Mouse (Mus musculus) neural tube, embryonic 10.5 days (tissue): ENCODE measurements around the gene Col25a1.
A peak's percentile ranks its signal among the peaks of the same experiment; 100 is the strongest.

Source experiments
- DNase-seq: peaks from one replicate; pipeline ENCODE4 v3.0.0-alpha.2; 2017; ENCODE audit warnings: low spot score; ENCODE audit errors: extremely low spot score

Gene Col25a1

DNA sequence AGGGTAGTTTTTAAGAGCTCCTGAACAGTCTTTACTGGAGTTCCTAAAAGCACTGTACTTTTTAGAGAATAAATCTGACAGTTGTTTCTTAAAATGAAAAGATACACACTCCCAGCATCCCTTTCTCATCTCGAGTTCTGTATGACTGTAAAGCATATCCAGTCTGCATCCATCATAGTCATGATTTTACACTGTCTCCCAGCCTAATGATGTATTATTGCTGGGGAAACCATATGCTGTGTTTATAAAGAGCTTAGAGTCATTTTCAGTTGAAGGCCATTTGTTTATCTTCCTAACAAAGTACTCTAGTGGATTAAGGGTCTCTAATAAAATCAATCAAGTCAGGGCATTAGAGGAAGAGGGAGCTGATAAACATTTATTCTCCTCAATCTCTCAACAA, 425.0 kb downstream of the Col25a1 start:
- no peak for DNase-seq

DNA sequence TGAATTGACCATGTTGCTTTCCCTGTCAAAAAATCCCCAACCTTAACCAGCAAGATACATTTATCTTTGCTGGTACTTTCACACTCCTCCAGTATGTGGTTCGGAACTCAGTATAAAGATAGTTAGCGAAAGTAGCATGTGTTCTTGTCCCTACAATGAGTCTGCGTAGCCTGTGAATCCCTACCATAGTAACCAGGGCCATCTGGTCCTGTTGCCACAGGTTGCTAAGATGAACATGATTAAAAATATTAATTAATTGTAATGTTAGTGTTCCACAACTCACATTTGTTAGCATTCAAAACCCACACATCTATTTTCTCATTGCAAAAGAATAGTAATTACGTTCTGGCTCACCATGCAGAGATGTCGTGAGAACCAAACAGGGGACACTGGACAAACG, 434.3 kb downstream of the Col25a1 start:
- DNase-seq, result no peak

DNA sequence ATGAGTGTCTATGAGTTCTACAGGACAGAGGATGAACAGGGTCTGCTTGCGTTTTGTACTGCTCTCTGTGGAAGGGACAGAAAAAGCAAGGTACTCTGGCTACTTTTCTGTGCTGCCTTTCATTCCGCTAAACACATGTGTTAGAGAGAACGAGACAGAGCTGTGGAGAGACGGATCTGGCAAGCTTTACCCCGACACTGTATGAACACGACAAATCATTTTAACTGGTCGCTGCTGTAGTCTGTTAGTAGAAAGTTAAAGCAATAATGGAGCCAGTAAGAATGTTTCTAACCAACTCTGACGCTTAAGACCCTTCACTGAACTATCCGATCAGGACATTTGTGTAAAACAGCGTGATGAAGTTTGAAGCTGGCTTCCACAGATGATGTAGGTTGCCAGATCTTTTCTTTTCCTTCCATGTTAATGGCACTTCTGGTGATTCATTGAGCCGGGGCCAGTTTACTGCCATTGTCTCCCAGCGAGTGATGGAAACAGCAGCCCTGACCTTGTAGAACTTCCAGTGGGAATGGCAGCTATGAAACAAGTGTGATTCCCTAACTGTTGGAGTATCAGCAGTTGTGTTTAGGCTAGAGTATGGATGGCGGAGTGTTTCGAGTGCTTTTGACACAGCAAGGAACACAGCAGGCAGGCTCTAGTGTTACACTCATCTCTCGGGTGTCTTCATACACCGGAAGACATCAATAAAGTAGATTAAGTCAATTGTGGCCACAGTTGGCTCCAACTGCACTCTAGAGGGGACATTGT, 437.2 kb downstream of the Col25a1 start:
- DNase-seq, result no peak

DNA sequence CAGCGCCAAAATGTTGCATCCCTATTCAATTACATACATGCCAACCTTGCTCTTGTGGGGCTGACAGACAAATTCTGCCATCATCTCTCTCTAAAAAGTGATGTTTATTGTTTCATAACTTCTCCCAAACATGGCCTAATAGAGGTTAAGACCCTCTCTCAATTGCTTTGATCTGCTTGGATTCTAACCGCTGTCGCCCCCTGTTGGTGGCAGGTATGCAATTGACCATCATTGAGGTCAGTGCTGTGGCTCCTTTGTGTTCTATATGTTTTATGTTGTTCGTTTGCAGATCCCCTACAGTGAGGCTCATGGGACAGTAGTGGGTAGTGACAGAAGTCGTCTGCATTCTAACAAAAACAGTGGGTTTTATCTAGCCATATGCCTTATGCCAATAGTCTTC, 441.9 kb downstream of the Col25a1 start:
- DNase-seq, result no peak

DNA sequence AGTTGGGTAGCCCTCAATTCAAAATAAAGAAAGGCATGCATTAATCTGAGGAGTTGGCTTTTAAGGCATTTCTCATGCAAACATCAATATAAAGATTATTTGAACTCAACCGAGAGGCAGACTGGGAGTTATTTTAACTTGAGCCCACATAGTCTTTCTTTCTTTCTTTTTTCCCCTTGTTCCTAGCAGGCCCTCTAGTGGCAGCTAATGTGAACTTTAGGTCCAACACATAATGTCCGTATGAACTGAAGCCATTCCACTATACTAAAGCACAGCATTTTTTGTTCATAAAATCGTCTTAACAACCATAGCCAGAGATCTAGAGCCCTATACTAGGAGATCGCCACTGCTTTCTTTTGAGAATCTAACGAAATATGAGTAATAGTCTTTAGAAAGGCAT, 443.4 kb downstream of the Col25a1 start:
- no peak for DNase-seq

DNA sequence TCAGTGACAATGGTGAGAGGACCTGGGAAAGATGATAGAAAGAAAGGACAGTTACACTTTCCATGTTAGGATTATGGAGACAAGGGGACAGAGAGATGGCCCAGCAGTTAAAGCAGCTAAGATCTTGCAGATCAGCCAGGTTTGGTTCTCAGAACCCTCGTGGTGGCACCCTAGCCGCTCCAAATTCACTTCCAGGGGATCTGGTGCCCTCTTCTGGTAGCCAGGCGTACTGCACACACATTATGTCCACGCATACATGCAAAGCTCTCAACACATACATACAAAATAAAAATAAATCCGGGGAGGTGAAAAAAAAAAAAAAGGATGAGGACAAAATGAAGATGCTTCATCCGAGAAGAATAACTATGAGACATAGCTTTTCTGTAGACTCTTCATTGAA, 445.4 kb downstream of the Col25a1 start:
- no peak for DNase-seq

DNA sequence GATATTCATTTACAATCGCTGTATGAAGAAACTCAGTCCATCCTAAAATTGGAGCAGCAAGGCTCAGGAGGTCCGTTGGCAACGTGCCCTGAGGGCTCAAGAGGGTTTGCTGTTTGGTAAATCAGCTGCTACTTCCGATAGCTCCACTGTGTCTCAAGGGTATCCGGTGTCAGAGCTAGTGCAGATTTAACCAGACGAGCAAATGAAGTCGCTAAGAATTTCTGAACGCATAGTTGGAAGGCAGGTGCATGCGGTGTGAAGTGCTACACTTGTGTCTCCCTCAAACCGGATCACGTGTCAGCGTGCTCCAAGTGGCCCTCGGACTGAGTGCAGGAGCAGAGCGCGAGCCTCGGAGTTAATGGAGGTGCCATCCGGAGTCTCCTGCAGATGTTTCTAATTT, 448.2 kb downstream of the Col25a1 start:
- no peak for DNase-seq

DNA sequence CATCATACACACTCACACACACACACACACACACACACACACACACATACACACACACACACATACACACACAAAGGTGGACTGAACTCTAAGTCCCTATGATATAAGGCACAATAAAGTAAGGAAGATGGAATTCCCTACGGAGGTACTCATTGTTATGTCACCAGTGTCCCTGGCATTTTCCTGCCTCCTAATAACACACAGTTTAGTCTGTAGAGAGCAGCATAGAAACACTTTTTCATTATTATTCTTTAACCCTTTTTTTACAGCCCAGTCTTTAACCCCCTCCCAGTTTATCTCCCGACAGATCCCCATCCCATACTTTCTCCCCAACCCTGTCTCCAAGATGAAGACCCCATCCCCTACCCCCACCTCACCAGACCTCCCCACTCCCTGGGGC, 450.3 kb downstream of the Col25a1 start:
- no peak for DNase-seq

DNA sequence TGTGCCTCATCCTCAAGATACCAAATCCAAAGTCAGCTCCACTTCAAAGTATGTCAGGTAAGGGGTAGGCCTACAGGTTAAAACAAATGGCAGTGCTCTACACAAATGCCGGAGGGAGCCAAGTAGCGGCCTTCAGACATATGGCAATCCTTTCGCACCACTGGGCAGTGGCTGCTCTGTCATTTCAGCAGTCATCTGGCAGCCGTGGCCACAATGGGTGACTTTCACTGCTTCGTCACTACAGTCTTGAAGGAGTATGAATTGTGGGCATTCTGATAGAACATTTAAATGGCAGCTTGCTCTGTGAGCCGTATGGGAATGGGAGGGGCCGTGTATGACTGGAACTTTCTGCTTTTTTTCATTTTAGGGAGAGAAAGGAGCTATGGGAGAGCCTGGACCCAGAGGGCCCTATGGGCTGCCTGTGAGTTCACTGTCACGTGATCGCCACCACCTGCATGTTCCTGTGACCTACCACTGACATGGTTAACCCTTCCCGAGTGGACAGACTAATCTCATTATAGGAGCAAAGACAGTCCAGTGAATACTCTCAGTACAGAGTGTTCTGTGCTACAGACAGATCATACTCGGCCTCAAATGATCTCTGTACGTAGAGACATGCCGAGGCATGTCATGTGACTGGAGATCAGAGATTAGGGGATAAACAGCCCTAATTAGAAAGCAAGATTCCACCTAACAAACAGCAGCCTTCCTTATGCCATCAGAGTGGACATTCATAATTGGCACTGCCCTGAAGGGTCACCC, 451.8 kb downstream of the Col25a1 start:
- DNase-seq, result no peak

DNA sequence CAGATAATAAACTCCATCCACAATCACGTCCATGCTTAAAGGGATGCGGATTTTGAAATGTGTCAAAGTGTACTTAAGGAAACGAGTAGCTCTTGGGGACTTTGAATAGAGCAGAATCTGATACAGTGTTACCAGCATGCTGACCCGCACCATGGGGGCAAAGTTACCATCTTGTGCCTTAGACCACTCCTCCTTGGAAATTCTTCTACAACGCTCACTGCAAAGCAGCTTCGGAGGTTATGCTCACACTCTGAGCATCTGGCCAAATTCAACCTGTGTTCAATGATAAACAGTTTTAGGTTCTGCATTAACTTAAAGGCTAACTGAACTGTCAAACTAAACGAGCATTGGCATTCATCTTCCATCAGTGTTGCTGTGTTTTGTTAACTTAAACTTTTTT, 452.7 kb downstream of the Col25a1 start:
- DNase-seq, result no peak

DNA sequence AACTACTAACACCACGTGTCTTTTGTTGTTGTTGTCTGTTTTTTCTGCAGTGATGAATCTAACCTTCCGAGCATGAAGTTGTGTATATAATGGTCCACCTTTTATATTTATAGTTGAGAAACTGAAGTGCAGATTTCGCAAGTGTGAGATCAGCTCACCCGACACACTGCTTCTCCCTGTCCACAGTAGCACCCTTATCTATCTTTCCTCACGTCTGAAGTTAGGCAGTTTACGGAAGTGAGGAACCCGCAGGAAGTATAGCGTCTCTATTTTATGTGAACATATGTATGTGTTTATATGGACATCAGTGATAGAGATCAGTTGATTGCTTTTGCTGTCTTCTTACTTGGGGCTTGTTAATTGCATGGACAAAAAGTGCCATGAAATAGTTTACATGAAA, 463.7 kb downstream of the Col25a1 start:
- DNase-seq, result no peak

DNA sequence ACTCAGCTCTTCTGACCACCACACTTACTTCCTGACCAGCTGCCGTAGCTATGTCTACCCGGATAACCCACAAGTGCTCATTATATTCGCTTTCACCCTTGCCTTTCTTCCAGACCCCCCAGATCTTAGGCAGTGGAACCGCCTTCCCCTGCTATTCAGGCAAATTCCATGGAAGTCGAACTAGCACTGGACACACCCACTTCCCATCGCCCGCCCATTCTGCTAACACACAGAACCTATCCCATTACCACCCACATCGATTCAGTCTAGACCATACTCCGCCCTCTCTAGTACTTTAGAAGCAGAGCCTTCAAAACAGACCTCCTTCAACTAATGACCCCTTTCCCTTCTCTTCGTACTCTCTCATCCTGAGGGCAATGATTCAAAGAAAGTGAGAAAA, 470.2 kb downstream of the Col25a1 start:
- DNase-seq, result no peak

DNA sequence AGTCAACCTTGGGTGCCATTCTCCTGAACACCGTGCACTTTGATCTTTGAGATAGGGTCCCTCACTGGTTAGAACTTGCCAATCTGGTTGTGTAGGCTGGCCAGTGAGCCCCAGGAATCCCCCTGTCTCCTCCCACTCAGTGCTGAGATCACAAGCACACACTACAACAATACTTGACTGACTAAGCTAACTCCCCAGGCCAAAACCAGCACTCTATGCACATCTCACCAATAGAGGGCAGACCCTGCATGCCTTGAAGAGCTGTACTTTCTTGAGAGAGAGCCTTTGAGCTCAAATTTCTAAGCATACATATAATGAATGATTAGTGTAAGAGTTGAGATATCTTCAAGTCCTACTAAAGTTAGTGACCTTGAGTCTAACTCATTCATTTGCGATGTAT, 476.6 kb downstream of the Col25a1 start:
- DNase-seq, result no peak

DNA sequence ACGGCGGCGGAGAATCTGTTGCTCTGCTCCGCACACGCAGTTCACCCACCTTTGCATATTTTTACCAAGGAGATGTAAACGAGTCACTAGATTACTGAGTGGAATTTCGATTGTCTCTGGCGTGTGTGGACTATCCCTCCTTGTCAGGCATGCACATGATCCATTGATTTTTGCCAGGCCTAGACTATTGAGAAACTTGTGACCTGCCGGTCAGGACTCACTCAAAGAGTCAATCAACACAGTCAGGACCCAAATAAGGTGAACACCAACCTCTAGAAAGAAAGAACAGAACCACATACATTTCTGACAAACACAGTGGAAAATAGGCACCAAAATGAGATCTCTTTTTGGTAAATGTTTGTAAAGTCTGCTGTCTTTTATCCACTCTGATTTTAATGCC, 483.1 kb downstream of the Col25a1 start:
- DNase-seq, result no peak

DNA sequence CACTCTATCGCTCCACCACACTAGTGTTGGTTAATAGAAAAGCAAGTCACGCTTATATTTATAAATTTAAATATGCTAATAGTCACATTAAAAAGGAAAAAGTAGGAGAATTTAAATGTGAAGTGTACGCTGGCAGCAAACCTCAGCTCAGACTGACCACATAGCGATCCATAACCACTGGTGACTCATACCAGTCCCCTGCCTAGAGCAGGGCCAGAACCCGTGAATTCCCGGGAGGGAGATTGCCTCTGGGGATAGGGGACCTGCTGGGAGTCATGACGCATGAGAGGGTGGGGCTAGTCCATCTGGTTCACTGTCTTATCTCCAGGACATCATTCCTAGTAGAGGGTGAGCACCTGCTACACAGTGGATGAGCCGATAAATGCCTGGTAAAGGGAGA, 484.3 kb downstream of the Col25a1 start:
- DNase-seq, result no peak

DNA sequence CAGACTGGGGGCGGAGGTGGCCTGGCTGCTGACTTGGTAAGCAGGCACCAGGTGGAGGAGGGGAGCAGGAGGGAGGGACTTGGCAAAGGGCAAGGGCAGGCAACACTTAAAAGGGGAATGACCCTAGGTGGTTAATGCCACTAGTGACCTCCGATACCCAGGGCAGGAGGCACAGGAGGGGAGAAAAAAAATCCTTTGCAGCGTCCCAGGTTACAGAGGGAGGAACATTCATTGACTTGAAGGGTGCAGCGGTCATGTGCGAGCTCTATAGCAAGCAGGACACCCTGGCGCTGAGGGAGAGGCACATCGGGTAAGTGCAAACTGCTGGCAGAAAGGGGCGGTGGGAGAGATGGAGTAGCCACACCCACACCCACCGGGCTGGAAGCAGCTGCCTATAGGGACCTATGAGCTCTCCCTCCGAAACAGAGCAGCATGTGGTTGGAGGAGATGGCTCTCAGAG, 486.2 kb downstream of the Col25a1 start, which contains the start of gene Etnppl:
Gene Etnppl (plus strand): TSS at position 10 of the 460 bp plus-strand sequence.
- peak; percentile 36 for DNase-seq

DNA sequence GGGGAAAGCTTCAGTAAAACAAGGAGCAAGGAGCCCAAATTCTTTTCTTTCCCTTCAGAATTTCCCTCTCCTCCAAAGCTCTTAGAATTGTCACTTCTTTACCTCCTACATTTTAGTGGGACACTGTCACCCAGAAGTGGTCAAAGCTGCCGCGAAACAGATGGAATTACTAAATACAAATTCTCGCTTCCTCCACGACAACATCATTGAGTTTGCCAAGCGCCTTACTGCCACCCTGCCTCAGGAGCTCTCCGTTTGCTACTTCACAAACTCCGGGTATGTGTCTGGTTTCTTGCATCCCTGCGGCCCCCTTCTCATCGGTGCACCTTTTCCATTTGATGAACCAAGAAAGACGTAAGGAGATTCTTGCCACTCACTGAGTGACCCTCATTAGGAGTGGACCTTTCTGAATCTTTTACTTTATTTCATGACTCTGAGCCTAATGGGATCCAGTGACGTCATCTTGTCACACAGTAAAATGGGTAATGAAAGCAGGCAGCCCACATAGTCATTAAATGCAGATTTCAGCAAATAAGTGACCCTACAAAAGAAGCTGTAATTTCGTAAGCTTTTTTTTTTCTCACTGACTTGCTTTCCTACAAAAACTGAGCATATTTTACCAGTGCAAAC, 489.3 kb downstream of the Col25a1 start:
- DNase-seq, result no peak

DNA sequence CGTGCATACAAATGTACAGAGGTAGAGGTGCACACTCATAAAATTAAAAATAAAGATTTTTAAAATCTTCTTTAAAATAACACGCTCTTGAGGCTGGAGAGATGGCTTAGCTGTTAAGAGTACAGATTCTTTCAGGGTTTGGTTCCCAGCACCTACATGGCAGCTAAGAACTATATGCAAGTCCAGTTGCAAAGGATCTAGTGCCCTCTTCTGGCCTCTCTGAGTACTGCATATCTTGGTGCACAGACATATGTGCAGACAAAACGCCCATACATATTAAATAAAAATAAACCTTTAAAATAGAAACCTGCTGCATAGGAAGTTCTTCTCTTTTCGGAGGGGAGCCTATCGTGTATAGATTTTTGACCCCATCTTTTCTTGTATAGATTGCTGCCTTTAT, 497.1 kb downstream of the Col25a1 start:
- DNase-seq, result no peak

DNA sequence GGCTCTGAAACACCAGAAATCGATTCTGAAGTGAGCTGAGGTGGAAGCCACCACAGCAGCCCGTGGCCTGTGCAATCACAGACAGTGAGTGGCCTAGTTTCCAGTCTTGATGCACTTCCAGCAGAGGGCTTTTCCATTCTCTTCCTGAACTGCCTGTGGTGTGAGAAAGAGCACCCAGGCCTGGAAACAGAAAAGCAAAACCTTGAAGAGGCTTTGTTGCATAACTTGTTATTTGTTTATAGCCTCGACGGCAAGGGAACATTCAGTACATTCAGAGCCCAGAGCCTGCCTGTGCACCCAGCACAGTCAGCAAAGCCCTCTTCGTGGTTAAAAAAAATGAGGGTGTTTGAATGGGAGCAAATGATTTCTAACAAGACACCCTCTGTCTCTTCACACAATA, 502.6 kb downstream of the Col25a1 start:
- no peak for DNase-seq

DNA sequence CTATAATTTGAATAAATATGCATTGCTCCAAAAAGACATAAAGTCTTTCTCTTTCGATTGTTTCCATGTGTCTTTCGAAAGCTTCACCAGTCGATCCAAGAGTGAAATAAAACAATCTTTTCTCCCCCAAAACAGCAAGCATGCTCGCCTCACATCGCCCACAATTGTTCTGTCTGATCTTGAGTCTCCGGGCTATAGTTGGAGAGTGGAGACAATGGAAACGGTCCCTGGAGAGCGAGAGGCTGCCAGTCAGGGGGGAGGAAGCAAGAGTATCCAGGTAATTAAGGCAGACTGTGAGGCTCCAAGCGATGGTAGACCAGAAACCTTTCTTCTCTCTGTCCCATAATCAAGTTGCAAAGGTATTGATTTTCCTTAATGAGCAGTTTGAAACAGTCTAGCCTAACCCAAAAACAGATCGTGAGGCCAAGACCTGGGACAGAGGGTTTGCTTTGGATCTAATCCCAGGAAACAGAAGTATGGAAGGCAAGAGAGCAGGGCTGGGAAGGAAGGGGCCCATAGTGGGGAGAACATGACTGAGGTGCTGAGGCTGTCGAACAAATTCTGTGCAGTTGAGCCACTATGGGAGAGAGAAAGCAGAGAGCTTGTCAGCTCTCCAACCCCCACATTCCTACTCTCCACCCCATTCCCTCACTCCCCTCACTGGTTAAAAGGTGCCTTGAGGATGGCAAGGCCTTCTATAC, 515.0 kb downstream of the Col25a1 start:
- DNase-seq, result no peak
